ENCODE assay signal across 8 mouse cellular contexts in the genomic region with DNA sequence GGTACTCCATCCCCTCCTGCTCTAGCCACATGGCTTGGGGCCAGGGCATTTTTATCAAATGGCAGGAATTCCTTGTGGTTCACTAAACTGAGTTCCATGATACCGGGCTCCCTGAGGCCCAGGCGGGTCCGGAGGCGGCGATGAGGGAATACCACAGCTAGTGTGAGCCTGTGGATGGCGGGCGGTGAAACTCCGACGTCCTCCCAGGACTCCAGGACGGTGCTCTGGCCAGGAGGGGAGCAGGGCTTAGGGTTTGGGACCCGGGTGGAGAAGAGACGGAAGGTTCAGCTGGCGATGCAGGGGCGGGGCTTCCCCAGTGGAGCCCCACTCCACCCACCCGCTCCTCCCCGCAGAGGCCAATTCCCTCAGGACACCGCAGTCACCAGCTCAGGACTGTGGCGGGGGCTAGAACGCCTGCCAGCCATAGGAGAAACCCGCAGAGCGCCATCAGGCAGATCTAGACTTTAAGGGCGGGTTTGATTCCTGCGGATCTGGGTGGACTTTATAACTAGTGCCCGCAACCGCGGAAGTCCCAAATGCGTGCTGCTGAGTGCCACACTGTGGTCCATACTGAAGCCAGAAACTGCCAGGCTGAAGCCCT. TPM values are rescaled to one million over a fixed set of nuclear protein-coding genes. Genes with fewer than 3 reads are reported as not detected.
DNase-seq lines count a peak whose midpoint lies in the region; ATAC-seq and TF ChIP-seq lines count a peak whose summit lies in the region.

No protein-coding gene starts in this region.

- 2% methylated on average over 27 of the region's 27 CpGs for WGBS in heart, embryonic 11.5 days (ENCODE audit: insufficient replicate concordance)
- 2% methylated on average over 27 of the region's 27 CpGs for WGBS in liver, embryonic 15.5 days (ENCODE audit: insufficient replicate concordance)
- WGBS in small intestine, adult 2 months, result 4% methylated on average over 27 of the region's 27 CpGs

- intact Hi-C loops in heart, postnatal 14 days (cut with DNase I), result no loop called here

- peak overlapping the region; percentile 28; the same call in 1 of the 2 replicates for H3K9ac ChIP-seq in heart, embryonic 11.5 days (ENCODE audit: low read depth, low read length)
- H3K9ac ChIP-seq in liver, embryonic 15.5 days, result no peak overlapping the region

- DNase-seq in heart, adult 9 months (ENCODE audit: low spot score in 2 of 2), result no peak
- DNase-seq in R1 (ENCODE audit: low read depth, low spot score), result peak; percentile 82
- peak; percentile 13 to 21 for DNase-seq in heart, postnatal 14 days
- DNase-seq in urinary bladder, postnatal 4 days (ENCODE audit: low spot score in 2 of 2), result no peak
- DNase-seq in layer of hippocampus, adult 9-11 months, result no peak

- H3K4me2 ChIP-seq in heart, embryonic 11.5 days, result peak overlapping the region; percentile 77
- peak overlapping the region; percentile 44 for H3K4me2 ChIP-seq in liver, embryonic 15.5 days

- peaks cover 48% of the 10 kb centered on the region for H3K27me3 ChIP-seq in heart, embryonic 11.5 days (ENCODE audit: control insufficient read depth, insufficient read depth, low read length)
- H3K27me3 ChIP-seq in liver, embryonic 15.5 days, result peaks cover 53% of the 10 kb centered on the region
- peaks cover 11% of the 10 kb centered on the region for H3K27me3 ChIP-seq in small intestine, adult 2 months (ENCODE audit: control insufficient read depth, insufficient read depth, low read length)

- H3K4me3 ChIP-seq in heart, embryonic 11.5 days (ENCODE audit: low read depth, low read length), result peak overlapping the region; percentile 38
- H3K4me3 ChIP-seq in liver, embryonic 15.5 days (replicated peaks), result peak overlapping the region; percentile 15; the same call in 1 of the 2 replicates
- H3K4me3 ChIP-seq in small intestine, adult 2 months (ENCODE audit: low read depth, low read length), result peak overlapping the region; percentile 50

- 0 out of 2 replicates have a peak, but pooled peaks have one; percentile 31 for ATAC-seq in heart, embryonic 11.5 days (replicated peaks; ENCODE audit: insufficient number of reproducible peaks, low FRiP score, low TSS enrichment)
- no peak for ATAC-seq in liver, embryonic 15.5 days (ENCODE audit: insufficient read depth)

- H3K9me3 ChIP-seq in heart, embryonic 11.5 days (replicated peaks; ENCODE audit: control insufficient read depth, low read length), result no peaks in the 10 kb centered on the region
- H3K9me3 ChIP-seq in liver, embryonic 15.5 days (replicated peaks), result no peaks in the 10 kb centered on the region

- H3K4me1 ChIP-seq in heart, embryonic 11.5 days (ENCODE audit: control insufficient read depth, insufficient read depth, low read length), result peaks cover 4% of the 10 kb centered on the region; the same call in 1 of the 2 replicates
- 0 out of 2 replicates have a peak, but pooled peaks cover 5% of the 10 kb centered on the region for H3K4me1 ChIP-seq in liver, embryonic 15.5 days (replicated peaks)
- H3K4me1 ChIP-seq in small intestine, adult 2 months (ENCODE audit: control insufficient read depth, insufficient read depth, insufficient read length, low read length), result peaks cover 3% of the 10 kb centered on the region; the same call in 1 of the 2 replicates

- no peaks in the 10 kb centered on the region for H3K36me3 ChIP-seq in heart, embryonic 11.5 days (ENCODE audit: control insufficient read depth, insufficient read depth, low read length)
- H3K36me3 ChIP-seq in liver, embryonic 15.5 days (replicated peaks), result no peaks in the 10 kb centered on the region
- H3K36me3 ChIP-seq in small intestine, adult 2 months (ENCODE audit: control insufficient read depth, insufficient read depth, low read length), result no peaks in the 10 kb centered on the region

- no peak overlapping the region for H3K27ac ChIP-seq in heart, embryonic 11.5 days (ENCODE audit: low read depth, low read length)
- no peak overlapping the region for H3K27ac ChIP-seq in liver, embryonic 15.5 days (replicated peaks)
- H3K27ac ChIP-seq in small intestine, adult 2 months (ENCODE audit: insufficient read depth, low read depth, low read length), result no peak overlapping the region

- no peak for TF ChIP-seq POLR2A in small intestine, adult 2 months (IDR thresholded peaks at IDR 0.05; ENCODE audit: low read depth, low read length)

- no peak for TF ChIP-seq CTCF in small intestine, adult 2 months (IDR thresholded peaks at IDR 0.05; ENCODE audit: extremely low read depth, insufficient read length, insufficient replicate concordance, low read depth, low read length)

RNA-seq across cellular contexts. Expression of a gene that starts 20.4 kb away (rescaled TPM):
- 97.9 and 100 TPM in 2 replicates for polyA plus RNA-seq in heart, embryonic 11.5 days (2014; fragmentation: Nextera tagmentation; extraction: Ambion mirVana)
- total RNA-seq in heart, postnatal 14 days (2021), result 10 to 100 TPM; 33.1 to 34.2 TPM
- polyA plus RNA-seq in liver, embryonic 15.5 days (2015; fragmentation: Nextera tagmentation; extraction: Ambion mirVana), result 58.7 and 64.0 TPM in 2 replicates
- polyA plus RNA-seq in small intestine, adult 2 months (2012; rRNA removed), result 70.7 and 129 TPM in 2 replicates

RNA-seq across cellular contexts. Expression of a gene that starts 34.6 kb away (rescaled TPM):
- polyA plus RNA-seq in heart, embryonic 11.5 days (2014; fragmentation: Nextera tagmentation; extraction: Ambion mirVana), result 9.1 and 9.6 TPM in 2 replicates
- 1 to 10 TPM; 7.7 to 7.9 TPM for total RNA-seq in heart, postnatal 14 days (2021)
- 4.6 and 5.3 TPM in 2 replicates for polyA plus RNA-seq in liver, embryonic 15.5 days (2015; fragmentation: Nextera tagmentation; extraction: Ambion mirVana)
- 5.9 and 7.8 TPM in 2 replicates for polyA plus RNA-seq in small intestine, adult 2 months (2012; rRNA removed)

RNA-seq across cellular contexts. Expression of a gene that starts 47.3 kb away (rescaled TPM):
- not detected in 2 replicates for polyA plus RNA-seq in heart, embryonic 11.5 days (2014; fragmentation: Nextera tagmentation; extraction: Ambion mirVana)
- total RNA-seq in heart, postnatal 14 days (2021), result 1 to 10 TPM in 1 of 2 experiments, under 1 TPM in 1; 0.31 to 3.1 TPM
- not detected in 2 replicates for polyA plus RNA-seq in liver, embryonic 15.5 days (2015; fragmentation: Nextera tagmentation; extraction: Ambion mirVana)
- 68.4 and 126 TPM in 2 replicates for polyA plus RNA-seq in small intestine, adult 2 months (2012; rRNA removed)

RNA-seq across cellular contexts. Expression of a gene that starts 48.9 kb away (rescaled TPM):
- polyA plus RNA-seq in heart, embryonic 11.5 days (2014; fragmentation: Nextera tagmentation; extraction: Ambion mirVana), result not detected in 2 replicates
- not detected for total RNA-seq in heart, postnatal 14 days (2021)
- polyA plus RNA-seq in liver, embryonic 15.5 days (2015; fragmentation: Nextera tagmentation; extraction: Ambion mirVana), result not detected in 2 replicates
- not detected in 2 replicates for polyA plus RNA-seq in small intestine, adult 2 months (2012; rRNA removed)

Comparison
In these comparisons a context has a peak if more than half of its experiments do, and no peak if none do; other contexts are left out.
1. DNase-seq: peak in R1 (single experiment) and heart, postnatal 14 days (2 of 2); none in heart, adult 9 months (0 of 2), urinary bladder, postnatal 4 days (0 of 2) and layer of hippocampus, adult 9-11 months (single experiment).
2. RNA of a gene that starts 47.3 kb away (polyA plus RNA-seq): 68.4 to 126 TPM in small intestine, adult 2 months; not detected in liver, embryonic 15.5 days and not detected in heart, embryonic 11.5 days; every median in the first group is over 10 times any median in the second.
3. Peak in every context shown above with its lines, with median percentiles within 50 percentile points of each other: H3K4me3 ChIP-seq.